In genomic region chrX:85743837-85744236, GRCm38 (mm10) we compare ENCODE assay signal across 24 mouse cellular contexts.
"Had no signal": no experiment of that assay in that cellular context is flagged by ENCODE, and none has a peak within 500 bp of the region (broad histone marks: within the 10 kb centered on the region; RNA-seq: fewer than 3 reads in every experiment).

No protein-coding gene starts in this region.

- H3K27ac ChIP-seq: heart, adult 2 months; heart, embryonic 13.5 days; heart, embryonic 15.5 days; hindbrain, embryonic 13.5 days; hindbrain, embryonic 15.5 days; hindbrain, postnatal 0 days; layer of hippocampus, adult 2 months; left cerebral cortex, adult 2 months; limb, embryonic 10.5 days; limb, embryonic 12.5 days; liver, embryonic 12.5 days; liver, embryonic 14.5 days had no signal

- ATAC-seq: forebrain, postnatal 0 days; hindbrain, postnatal 0 days; liver, embryonic 12.5 days had no signal

- H3K4me1 ChIP-seq: heart, embryonic 13.5 days; heart, embryonic 15.5 days; hindbrain, embryonic 13.5 days; hindbrain, embryonic 15.5 days; limb, embryonic 10.5 days; limb, embryonic 12.5 days; liver, embryonic 12.5 days had no signal

- H3K4me2 ChIP-seq: heart, embryonic 11.5 days; heart, embryonic 13.5 days; heart, embryonic 15.5 days; hindbrain, embryonic 13.5 days; hindbrain, embryonic 15.5 days; limb, embryonic 12.5 days; liver, embryonic 12.5 days had no signal

- H3K9me3 ChIP-seq: heart, embryonic 13.5 days; heart, embryonic 15.5 days; hindbrain, embryonic 13.5 days; hindbrain, embryonic 15.5 days; limb, embryonic 10.5 days; limb, embryonic 12.5 days; liver, embryonic 12.5 days had no signal

- H3K4me3 ChIP-seq: heart, adult 2 months; heart, embryonic 13.5 days; heart, embryonic 15.5 days; hindbrain, embryonic 13.5 days; hindbrain, embryonic 15.5 days; layer of hippocampus, adult 2 months; left cerebral cortex, adult 2 months; limb, embryonic 10.5 days; limb, embryonic 12.5 days; liver, embryonic 12.5 days had no signal

- H3K27me3 ChIP-seq: heart, embryonic 13.5 days; heart, embryonic 15.5 days; hindbrain, embryonic 13.5 days; hindbrain, embryonic 15.5 days; limb, embryonic 12.5 days; liver, embryonic 12.5 days had no signal

- H3K9ac ChIP-seq: forebrain, postnatal 0 days; heart, embryonic 13.5 days; heart, embryonic 15.5 days; hindbrain, embryonic 13.5 days; hindbrain, embryonic 15.5 days; limb, embryonic 12.5 days; liver, embryonic 12.5 days; liver, embryonic 14.5 days had no signal

- H3K36me3 ChIP-seq: heart, embryonic 13.5 days; heart, embryonic 15.5 days; hindbrain, embryonic 13.5 days; hindbrain, embryonic 15.5 days; limb, embryonic 10.5 days; limb, embryonic 12.5 days; liver, embryonic 12.5 days had no signal

- DNase-seq: forebrain, postnatal 0 days; gastrocnemius, postnatal 14 days; gastrocnemius, postnatal 36 days; heart, adult 11 months; heart, adult 2 months; heart, postnatal 14 days; heart, postnatal 36 days; kidney, adult 18-20 months; kidney, adult 9 months; kidney, postnatal 10 days; kidney, postnatal 25 days; kidney, postnatal 4 days had no signal
